Mouse (Mus musculus) heart, postnatal 0 days (tissue): ENCODE measurements around the gene Megf11.

Source experiments
- CTCF ChIP-seq: IDR thresholded peaks from 2 replicates; pipeline ENCODE4 v1.5.1; 2016; ENCODE audit warnings: antibody characterized with exemption, control low read depth, low read depth
- EP300 ChIP-seq: IDR thresholded peaks from 2 replicates; pipeline ENCODE4 v1.6.1; 2016; ENCODE audit warnings: antibody characterized with exemption, low read depth

DNA sequence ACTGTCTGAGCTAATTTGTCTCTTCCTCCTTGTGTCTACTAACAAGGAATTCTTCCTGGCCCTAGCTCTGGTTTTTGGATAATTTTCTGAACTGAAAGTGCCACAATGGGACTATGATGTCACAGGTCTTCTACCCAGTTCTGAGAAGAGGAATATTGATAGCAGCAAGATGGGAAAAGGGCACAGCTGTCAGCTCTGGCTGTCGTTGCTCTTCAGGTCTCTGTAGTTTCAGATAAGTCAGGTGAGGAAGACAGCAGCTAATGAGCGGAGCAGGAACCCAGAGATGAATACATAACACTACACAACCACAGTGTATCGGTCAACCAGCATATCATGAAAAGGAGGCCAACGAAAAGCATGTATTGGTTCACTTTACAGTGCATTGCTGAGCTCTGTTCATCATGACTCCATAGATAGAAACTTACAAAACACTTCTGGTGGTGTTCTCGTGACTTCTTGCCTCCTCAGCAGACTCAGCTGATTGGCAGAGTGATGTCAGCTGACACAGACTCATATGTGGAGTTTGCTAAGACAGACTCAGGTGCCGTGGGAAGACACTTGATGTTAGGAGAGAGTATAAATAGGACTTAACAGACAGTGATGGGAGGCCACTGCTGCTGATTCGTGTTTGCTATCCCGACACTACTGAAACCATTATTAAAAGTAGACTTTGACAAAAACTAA lies 149.6 kb downstream of the Megf11 start:
- no peak for TF ChIP-seq CTCF
- TF ChIP-seq EP300: no peak
